Mouse (Mus musculus): ENCODE measurements at regions not wholly inside any gene's neighbourhood (a gene's known extent, or its start where the extent isn't known, plus 50 kb on each side); places are given as distances from the start of the nearest gene placed in this dataset.

GRCm38 (mm10) chr13:53996867-53997266 is 58.6 kb downstream of the Drd1 start:
- no peaks in the 10 kb centered on the region for H3K79me2 ChIP-seq (ENCODE audit: control insufficient read depth, insufficient read depth)
- H3K4me2 ChIP-seq (ENCODE audit: low read depth), result no peak overlapping the region
- no peaks in the 10 kb centered on the region for H3K27me3 ChIP-seq (ENCODE audit: control insufficient read depth, insufficient read depth, insufficient read length)
- no peak overlapping the region for H3ac ChIP-seq (ENCODE audit: control insufficient read depth, insufficient read length)
- TF ChIP-seq MYOG (IDR thresholded peaks at IDR 0.05; ENCODE audit: control insufficient read depth in 1 of 3, insufficient read depth in 1 of 3, insufficient read length in 2 of 3, low read depth in 2 of 3) (no peak), USF1 (IDR thresholded peaks at IDR 0.05; ENCODE audit: low read depth) (no peak), POLR2AphosphoS2 (IDR thresholded peaks at IDR 0.05; ENCODE audit: insufficient read length, low read depth) (no peak), E2F4 (IDR thresholded peaks at IDR 0.05; ENCODE audit: insufficient read depth) (no peak), TCF3 (IDR thresholded peaks at IDR 0.05; ENCODE audit: insufficient read length, low read depth) (no peak), MAX (IDR thresholded peaks at IDR 0.05; ENCODE audit: low read depth) (no peak)
- H3K36me3 ChIP-seq (ENCODE audit: control insufficient read depth, insufficient read depth), result no peaks in the 10 kb centered on the region
- H3K4me3 ChIP-seq, result no peak overlapping the region

- Histone ChIP-seq H3K27me3 (ENCODE audit: control insufficient read depth, insufficient read depth, insufficient read length) (no peaks in the 10 kb centered on the region), H3K4me3 (no peak overlapping the region), H3K79me2 (ENCODE audit: control insufficient read depth, insufficient read depth) (no peaks in the 10 kb centered on the region), H3K36me3 (ENCODE audit: control insufficient read depth, insufficient read depth) (no peaks in the 10 kb centered on the region), H3ac (ENCODE audit: control insufficient read depth, insufficient read length) (no peak overlapping the region), H3K4me2 (ENCODE audit: low read depth) (no peak overlapping the region)
- TF ChIP-seq TCF12 (IDR thresholded peaks at IDR 0.05; ENCODE audit: insufficient read depth, poor library complexity, severe bottlenecking) (no peak), POLR2AphosphoS2 (IDR thresholded peaks at IDR 0.05; ENCODE audit: insufficient read length, low read depth) (no peak), E2F4 (IDR thresholded peaks at IDR 0.05; ENCODE audit: insufficient read depth) (no peak)
Observed at GRCm38 (mm10) chr13:53992863-53993451, 62.5 kb downstream of the Drd1 start.

- H3K4me2 ChIP-seq (ENCODE audit: low read depth), result no peak overlapping the region
Observed at GRCm38 (mm10) chr13:53979226-53979625, 76.3 kb downstream of the Drd1 start.

GRCm38 (mm10) chr13:53969421-53969820 is 86.1 kb downstream of the Drd1 start:
- Histone ChIP-seq H3K36me3 (ENCODE audit: control insufficient read depth, insufficient read depth) (no peaks in the 10 kb centered on the region), H3K79me2 (ENCODE audit: control insufficient read depth, insufficient read depth) (no peaks in the 10 kb centered on the region), H3ac (ENCODE audit: control insufficient read depth, insufficient read length) (no peak overlapping the region), H3K4me2 (ENCODE audit: low read depth) (no peak overlapping the region), H3K27me3 (ENCODE audit: control insufficient read depth, insufficient read depth, insufficient read length) (no peaks in the 10 kb centered on the region), H3K4me3 (no peak overlapping the region)
- TF ChIP-seq POLR2A (IDR thresholded peaks at IDR 0.05; ENCODE audit: insufficient read length, low read depth) (no peak), TCF12 (IDR thresholded peaks at IDR 0.05; ENCODE audit: insufficient read depth, poor library complexity, severe bottlenecking) (no peak), POLR2AphosphoS2 (IDR thresholded peaks at IDR 0.05; ENCODE audit: insufficient read length, low read depth) (no peak), SRF (IDR thresholded peaks at IDR 0.05; ENCODE audit: control insufficient read depth, insufficient read length, low read depth) (no peak), CEBPB (IDR thresholded peaks at IDR 0.05; ENCODE audit: insufficient read depth, poor library complexity, severe bottlenecking) (no peak), MAX (IDR thresholded peaks at IDR 0.05; ENCODE audit: low read depth) (no peak), USF1 (IDR thresholded peaks at IDR 0.05; ENCODE audit: low read depth) (no peak)

More at GRCm38 (mm10) chr13:53979226-53979625, 76.3 kb downstream of the Drd1 start:
- Histone ChIP-seq H3K4me3 (no peak overlapping the region), H3K36me3 (ENCODE audit: control insufficient read depth, insufficient read depth) (no peaks in the 10 kb centered on the region), H3ac (ENCODE audit: control insufficient read depth, insufficient read length) (no peak overlapping the region), H3K27me3 (ENCODE audit: control insufficient read depth, insufficient read depth, insufficient read length) (no peaks in the 10 kb centered on the region), H3K79me2 (ENCODE audit: control insufficient read depth, insufficient read depth) (no peaks in the 10 kb centered on the region)
- TF ChIP-seq TCF3 (IDR thresholded peaks at IDR 0.05; ENCODE audit: insufficient read length, low read depth), result no peak
- TF ChIP-seq POLR2A (IDR thresholded peaks at IDR 0.05; ENCODE audit: insufficient read length, low read depth), result no peak
- TF ChIP-seq E2F4 (IDR thresholded peaks at IDR 0.05; ENCODE audit: insufficient read depth), result no peak
- TF ChIP-seq REST (IDR thresholded peaks at IDR 0.05; ENCODE audit: insufficient read depth, insufficient read length), result no peak
- no peak for TF ChIP-seq CEBPB (IDR thresholded peaks at IDR 0.05; ENCODE audit: insufficient read depth, poor library complexity, severe bottlenecking)
- no peak for TF ChIP-seq POLR2AphosphoS2 (IDR thresholded peaks at IDR 0.05; ENCODE audit: insufficient read length, low read depth)
- TF ChIP-seq MAX (IDR thresholded peaks at IDR 0.05; ENCODE audit: low read depth), result no peak
- TF ChIP-seq MYOG (IDR thresholded peaks at IDR 0.05; ENCODE audit: control insufficient read depth in 1 of 3, insufficient read depth in 1 of 3, insufficient read length in 2 of 3, low read depth in 2 of 3), result no peak
- TF ChIP-seq SRF (IDR thresholded peaks at IDR 0.05; ENCODE audit: control insufficient read depth, insufficient read length, low read depth), result no peak
- no peak for TF ChIP-seq MYOD1 (IDR thresholded peaks at IDR 0.05; ENCODE audit: control insufficient read depth in 1 of 3, insufficient read length in 2 of 3, low read depth in 2 of 3)
- TF ChIP-seq TCF12 (IDR thresholded peaks at IDR 0.05; ENCODE audit: insufficient read depth, poor library complexity, severe bottlenecking), result no peak
- no peak for TF ChIP-seq USF1 (IDR thresholded peaks at IDR 0.05; ENCODE audit: low read depth)

GRCm38 (mm10) chr13:53956167-53956566 is 99.3 kb downstream of the Drd1 start:
- H3K79me2 ChIP-seq (ENCODE audit: control insufficient read depth, insufficient read depth), result no peaks in the 10 kb centered on the region
- H3ac ChIP-seq (ENCODE audit: control insufficient read depth, insufficient read length), result no peak overlapping the region
- H3K36me3 ChIP-seq (ENCODE audit: control insufficient read depth, insufficient read depth), result no peaks in the 10 kb centered on the region
- no peak overlapping the region for H3K4me3 ChIP-seq
- no peak overlapping the region for H3K4me2 ChIP-seq (ENCODE audit: low read depth)
- TF ChIP-seq MYOD1 (IDR thresholded peaks at IDR 0.05; ENCODE audit: control insufficient read depth in 1 of 3, insufficient read length in 2 of 3, low read depth in 2 of 3) (no peak), TCF3 (IDR thresholded peaks at IDR 0.05; ENCODE audit: insufficient read length, low read depth) (no peak), TCF12 (IDR thresholded peaks at IDR 0.05; ENCODE audit: insufficient read depth, poor library complexity, severe bottlenecking) (no peak), CEBPB (IDR thresholded peaks at IDR 0.05; ENCODE audit: insufficient read depth, poor library complexity, severe bottlenecking) (no peak), REST (IDR thresholded peaks at IDR 0.05; ENCODE audit: insufficient read depth, insufficient read length) (no peak), MYOG (IDR thresholded peaks at IDR 0.05; ENCODE audit: control insufficient read depth in 1 of 3, insufficient read depth in 1 of 3, insufficient read length in 2 of 3, low read depth in 2 of 3) (no peak), POLR2AphosphoS2 (IDR thresholded peaks at IDR 0.05; ENCODE audit: insufficient read length, low read depth) (no peak), E2F4 (IDR thresholded peaks at IDR 0.05; ENCODE audit: insufficient read depth) (no peak), MAX (IDR thresholded peaks at IDR 0.05; ENCODE audit: low read depth) (no peak), SRF (IDR thresholded peaks at IDR 0.05; ENCODE audit: control insufficient read depth, insufficient read length, low read depth) (no peak), USF1 (IDR thresholded peaks at IDR 0.05; ENCODE audit: low read depth) (no peak), POLR2A (IDR thresholded peaks at IDR 0.05; ENCODE audit: insufficient read length, low read depth) (no peak)
- H3K27me3 ChIP-seq (ENCODE audit: control insufficient read depth, insufficient read depth, insufficient read length), result no peaks in the 10 kb centered on the region

Measured in myocyte (in vitro differentiated cells).